Mouse (Mus musculus) liver, postnatal 0 days (tissue): Measurements from ENCODE around the gene Dlk1.

Source experiments
- CTCF ChIP-seq: sonication (generic); IDR thresholded peaks from 2 replicates; pipeline ENCODE4 v1.5.1; 2016; ENCODE audit warnings: antibody characterized with exemption, low read depth
- EP300 ChIP-seq: IDR thresholded peaks from 2 replicates; pipeline ENCODE4 v1.6.1; 2016; ENCODE audit warnings: antibody characterized with exemption, low read depth, mild to moderate bottlenecking

- TF ChIP-seq EP300 (no peak), CTCF (no peak)
These were observed 21.0 kb downstream of the Dlk1 start for GRCm38 (mm10) chr12:109473575-109473976.
